Mouse (Mus musculus) lung, adult 2 months (tissue): Measurements from ENCODE around the gene Klc1.

Experiments used
- CTCF ChIP-seq: fragments of 200-500 bp; IDR thresholded peaks from 2 replicates; pipeline ENCODE4 v1.5.1; 2011; ENCODE audit warnings: mild to moderate bottlenecking, low read length, control low read depth; ENCODE audit not compliant: insufficient read depth
- POLR2A ChIP-seq: fragments of 200-500 bp; IDR thresholded peaks from 2 replicates; pipeline ENCODE4 v1.6.1; 2011; ENCODE audit warnings: low read depth, mild to moderate bottlenecking, control low read depth, low read length, borderline replicate concordance; ENCODE audit errors: extremely low read depth

- no peak for TF ChIP-seq POLR2A
- TF ChIP-seq CTCF, result no peak
These were observed 1.8 kb downstream of the Klc1 start for GRCm38 (mm10) chr12:111760306-111760908.
